Mouse (Mus musculus) CH12.LX (cell line): ENCODE measurements around the gene Ankrd22. TPM values are rescaled to one million over a fixed set of nuclear protein-coding genes. Genes with fewer than 3 reads are reported as not detected.

Source experiments
- DNase-seq: peaks from one replicate; pipeline ENCODE4 v3.0.0-alpha.2; 2013; ENCODE audit errors: extremely low read depth
- H3K27ac ChIP-seq: 2 replicates; pipeline ENCODE4 v1.5.1; 2012; ENCODE audit warnings: low read depth, mild to moderate bottlenecking, control low read depth, moderate library complexity; ENCODE audit not compliant: insufficient read depth
- H3K27me3 ChIP-seq: replicated peaks from 2 replicates; pipeline ENCODE3; 2012; ENCODE audit warnings: inconsistent platforms
- H3K36me3 ChIP-seq, 2 experiments: replicated peaks in 1 of 2; 2 replicates each; pipeline versions ENCODE3 to v1.6.1; 2012; ENCODE audit warnings: inconsistent platforms in 1 of 2, low read length in 1 of 2, mild to moderate bottlenecking in 1 of 2, mixed read lengths in 1 of 2, moderate library complexity in 1 of 2; ENCODE audit not compliant: control insufficient read depth in 1 of 2, insufficient read depth in 1 of 2
- H3K4me1 ChIP-seq, 2 experiments: 2 replicates each; pipeline ENCODE4 v1.6.1; 2012; ENCODE audit warnings: inconsistent platforms in 1 of 2, moderate library complexity in 1 of 2; ENCODE audit not compliant: insufficient read depth in 2 of 2, control insufficient read depth in 1 of 2
- H3K4me2 ChIP-seq: 2 replicates; pipeline ENCODE4 v1.6.1; 2012; ENCODE audit warnings: low read depth, mild to moderate bottlenecking, control low read depth; ENCODE audit not compliant: poor library complexity, insufficient read depth, severe bottlenecking
- H3K4me3 ChIP-seq, 3 experiments: fragments of 150-350 bp in 1 of 3; sonication (generic) in 1 of 3; replicated peaks in 1 of 3; 2 replicates each; pipeline versions ENCODE3 to v1.5.1; 2011 to 2012; ENCODE audit warnings: low read depth in 2 of 3, low read length in 2 of 3, mild to moderate bottlenecking in 2 of 3, moderate library complexity in 2 of 3, control low read depth in 1 of 3, improper control_type of control experiment in 1 of 3, inconsistent platforms in 1 of 3, mixed read lengths in 1 of 3; ENCODE audit not compliant: poor library complexity in 1 of 3
- H3K79me2 ChIP-seq: replicated peaks from 2 replicates; pipeline ENCODE4 v1.6.1; 2012; ENCODE audit warnings: mild to moderate bottlenecking, moderate library complexity; ENCODE audit not compliant: control insufficient read depth, poor library complexity, insufficient read depth, severe bottlenecking; ENCODE audit errors: extremely low read depth
- H3K9ac ChIP-seq: 2 replicates; pipeline ENCODE4 v1.6.1; 2012; ENCODE audit warnings: low read depth, mild to moderate bottlenecking, control low read depth, moderate library complexity; ENCODE audit not compliant: insufficient read depth
- H3K9me3 ChIP-seq: replicated peaks from 2 replicates; pipeline ENCODE3; 2012; ENCODE audit warnings: low read length, inconsistent platforms, mixed read lengths
- BHLHE40 ChIP-seq: IDR thresholded peaks from 2 replicates; pipeline ENCODE4 v1.6.1; 2011; ENCODE audit warnings: mild to moderate bottlenecking, low read depth, low read length, improper control_type of control experiment
- EP300 ChIP-seq: IDR thresholded peaks from 2 replicates; pipeline ENCODE4 v1.6.1; 2011; ENCODE audit warnings: low read length, improper control_type of control experiment
- ETS1 ChIP-seq: conservative IDR thresholded peaks from 2 replicates; pipeline ENCODE4 v1.6.1; 2012; ENCODE audit warnings: low read depth, mild to moderate bottlenecking, inconsistent platforms, low read length, improper control_type of control experiment, moderate library complexity
- HCFC1 ChIP-seq: IDR thresholded peaks from 2 replicates; pipeline ENCODE4 v1.6.1; 2012; ENCODE audit warnings: low read depth, mild to moderate bottlenecking, inconsistent platforms, low read length, improper control_type of control experiment
- IRF4 ChIP-seq: IDR thresholded peaks from 2 replicates; pipeline ENCODE4 v1.6.1; 2014; ENCODE audit warnings: low read depth, mild to moderate bottlenecking, inconsistent platforms, low read length, improper control_type of control experiment
- JUN ChIP-seq: IDR thresholded peaks from 2 replicates; pipeline ENCODE4 v1.6.1; 2011; ENCODE audit warnings: low read depth, mild to moderate bottlenecking, low read length, improper control_type of control experiment, moderate library complexity; ENCODE audit not compliant: insufficient read depth
- JUND ChIP-seq: conservative IDR thresholded peaks from 2 replicates; pipeline ENCODE4 v1.6.1; 2011; ENCODE audit warnings: low read depth, low read length, improper control_type of control experiment
- KAT2A ChIP-seq: IDR thresholded peaks from 2 replicates; pipeline ENCODE4 v1.6.1; 2012; ENCODE audit warnings: low read length, improper control_type of control experiment, inconsistent platforms; ENCODE audit not compliant: insufficient replicate concordance
- MAX ChIP-seq: IDR thresholded peaks from 2 replicates; pipeline ENCODE4 v1.6.1; 2011; ENCODE audit warnings: low read length, improper control_type of control experiment
- MAZ ChIP-seq: IDR thresholded peaks from 2 replicates; pipeline ENCODE4 v1.6.1; 2012; ENCODE audit warnings: low read depth, mild to moderate bottlenecking, inconsistent platforms, low read length, improper control_type of control experiment, moderate library complexity
- MEF2A ChIP-seq: IDR thresholded peaks from 2 replicates; pipeline ENCODE4 v1.6.1; 2014; ENCODE audit warnings: low read depth, mild to moderate bottlenecking, inconsistent platforms, low read length, improper control_type of control experiment, borderline replicate concordance
- NELFE ChIP-seq: IDR thresholded peaks from 2 replicates; pipeline ENCODE4 v1.6.1; 2011; ENCODE audit warnings: low read depth, low read length, improper control_type of control experiment
- PAX5 ChIP-seq: IDR thresholded peaks from 2 replicates; pipeline ENCODE4 v1.6.1; 2012; ENCODE audit warnings: low read length, inconsistent platforms, mixed read lengths
- POLR2A ChIP-seq: IDR thresholded peaks from 2 replicates; pipeline ENCODE4 v1.6.1; 2011; ENCODE audit warnings: low read depth, mild to moderate bottlenecking, improper control_type of control experiment, low read length
- RAD21 ChIP-seq: IDR thresholded peaks from 2 replicates; pipeline ENCODE4 v1.6.1; 2011; ENCODE audit warnings: low read depth, mild to moderate bottlenecking, low read length, improper control_type of control experiment, moderate library complexity
- SIN3A ChIP-seq: IDR thresholded peaks from 2 replicates; pipeline ENCODE4 v1.6.1; 2012; ENCODE audit warnings: low read length, improper control_type of control experiment, inconsistent platforms
- SMC3 ChIP-seq: IDR thresholded peaks from 2 replicates; pipeline ENCODE4 v1.6.1; 2011; ENCODE audit warnings: low read depth, low read length, improper control_type of control experiment
- TBP ChIP-seq: conservative IDR thresholded peaks from 2 replicates; pipeline ENCODE4 v1.6.1; 2011; ENCODE audit warnings: low read depth, low read length, improper control_type of control experiment
- TCF12 ChIP-seq: IDR thresholded peaks from 2 replicates; pipeline ENCODE4 v1.6.1; 2014; ENCODE audit warnings: low read depth, mild to moderate bottlenecking, inconsistent platforms, low read length, improper control_type of control experiment
- UBTF ChIP-seq: IDR thresholded peaks from 2 replicates; pipeline ENCODE4 v1.6.1; 2012; ENCODE audit warnings: low read depth, mild to moderate bottlenecking, inconsistent platforms, low read length, improper control_type of control experiment, moderate library complexity
- USF1 ChIP-seq: IDR thresholded peaks from 2 replicates; pipeline ENCODE4 v1.6.1; 2014; ENCODE audit warnings: low read depth, mild to moderate bottlenecking, inconsistent platforms, low read length, improper control_type of control experiment
- USF2 ChIP-seq: conservative IDR thresholded peaks from 2 replicates; pipeline ENCODE4 v1.6.1; 2011; ENCODE audit warnings: low read depth, low read length, improper control_type of control experiment
- ZKSCAN1 ChIP-seq: IDR thresholded peaks from 2 replicates; pipeline ENCODE4 v1.6.1; 2012; ENCODE audit warnings: low read depth, inconsistent platforms, low read length, improper control_type of control experiment, borderline replicate concordance
- ZMIZ1 ChIP-seq: IDR thresholded peaks from 2 replicates; pipeline ENCODE4 v1.6.1; 2012; ENCODE audit warnings: low read depth, mild to moderate bottlenecking, inconsistent platforms, low read length, improper control_type of control experiment
- dilution Hi-C: fragments of 300-500 bp; cut with MboI; formaldehyde crosslinking; loops from 2 replicates; pipeline ENCODE4 v1.14.3; 2020; ENCODE audit warnings: low sequenced_read_pairs; ENCODE audit not compliant: extremely low pct_unique_long_range_greater_than_20kb, extremely low pct_ligation_motif_present
- in situ Hi-C: fragments of 300-500 bp; cut with MboI; formaldehyde crosslinking; loops from 3 replicates; pipeline ENCODE4 v1.14.3; 2019; ENCODE audit warnings: low sequenced_read_pairs, low pct_ligation_motif_present, low pct_unique_long_range_greater_than_20kb, mixed read lengths
- polyA plus RNA-seq: library from polyadenylated mRNA; unstranded; fragments of >175 nt; gene quantifications from 2 replicates; pipeline ENCODE4 v1.2.1, GENCODE M21; 2012; ENCODE audit warnings: low read depth; ENCODE audit not compliant: insufficient read length
- total RNA-seq, 2 experiments: library from RNA; depleted of rRNA; stranded (reverse); fragments of 300-350 nt in 1 of 2; fragments of >200 nt in 1 of 2; gene quantifications; 2 replicates each; pipeline ENCODE4 v1.2.3; 2012 to 2014

Gene Ankrd22
- total and polyA plus RNA-seq, 3 experiments, result not detected

- dilution Hi-C loops, result no loop called here
- Histone ChIP-seq H3K4me2 (no peak overlapping the region), H3K79me2 (no peaks in the 10 kb centered on the region), H3K4me3 (no peak overlapping the region), H3K27ac (no peak overlapping the region), H3K9me3 (no peaks in the 10 kb centered on the region), H3K9ac (no peak overlapping the region), H3K4me1 (no peaks in the 10 kb centered on the region), H3K36me3 (no peaks in the 10 kb centered on the region), H3K27me3 (no peaks in the 10 kb centered on the region)
- DNase-seq, result no peak
- TF ChIP-seq UBTF, result no peak
- TF ChIP-seq HCFC1, result no peak
- no peak for TF ChIP-seq USF2
- TF ChIP-seq EP300, result no peak
- TF ChIP-seq MEF2A, result no peak
- no peak for TF ChIP-seq BHLHE40
- TF ChIP-seq JUN, result no peak
- no peak for TF ChIP-seq POLR2A
- no peak for TF ChIP-seq MAZ
- no peak for TF ChIP-seq TCF12
- TF ChIP-seq KAT2A, result no peak
- no peak for TF ChIP-seq MAX
- no peak for TF ChIP-seq ZMIZ1
- TF ChIP-seq IRF4, result no peak
- no peak for TF ChIP-seq SMC3
- no peak for TF ChIP-seq USF1
- in situ Hi-C loops, result no loop called here
Observed at GRCm38 (mm10) chr19:34089011-34089680, 76.7 kb downstream of the Ankrd22 start.

- H3K4me1 ChIP-seq, result no peaks in the 10 kb centered on the region
- H3K4me3 ChIP-seq, result no peak overlapping the region
- dilution Hi-C loops (no loop called here), in situ Hi-C loops (no loop called here)
- no peaks in the 10 kb centered on the region for H3K27me3 ChIP-seq
- H3K79me2 ChIP-seq, result no peaks in the 10 kb centered on the region
- H3K4me2 ChIP-seq, result no peak overlapping the region
- no peak for DNase-seq
- H3K36me3 ChIP-seq, result no peaks in the 10 kb centered on the region
- no peak overlapping the region for H3K27ac ChIP-seq
- no peaks in the 10 kb centered on the region for H3K9me3 ChIP-seq
- TF ChIP-seq POLR2A, result no peak
- no peak for TF ChIP-seq NELFE
- TF ChIP-seq ETS1, result no peak
- TF ChIP-seq MAX, result no peak
- no peak for TF ChIP-seq TBP
- TF ChIP-seq JUND, result no peak
- TF ChIP-seq PAX5, result no peak
- no peak for TF ChIP-seq SMC3
- TF ChIP-seq ZKSCAN1, result no peak
- TF ChIP-seq BHLHE40, result no peak
- TF ChIP-seq IRF4, result no peak
- TF ChIP-seq SIN3A, result no peak
- TF ChIP-seq RAD21, result no peak
- no peak overlapping the region for H3K9ac ChIP-seq
Observed at GRCm38 (mm10) chr19:34078130-34078529, 87.7 kb downstream of the Ankrd22 start.
